Mouse (Mus musculus): ENCODE results near the gene Ifng.

The Ifng gene

GRCm38 (mm10) chr10:118494109-118494508 is 53.3 kb downstream of the Ifng start:
- 52% methylated on average over 1 of the region's 1 CpGs for WGBS

DNA sequence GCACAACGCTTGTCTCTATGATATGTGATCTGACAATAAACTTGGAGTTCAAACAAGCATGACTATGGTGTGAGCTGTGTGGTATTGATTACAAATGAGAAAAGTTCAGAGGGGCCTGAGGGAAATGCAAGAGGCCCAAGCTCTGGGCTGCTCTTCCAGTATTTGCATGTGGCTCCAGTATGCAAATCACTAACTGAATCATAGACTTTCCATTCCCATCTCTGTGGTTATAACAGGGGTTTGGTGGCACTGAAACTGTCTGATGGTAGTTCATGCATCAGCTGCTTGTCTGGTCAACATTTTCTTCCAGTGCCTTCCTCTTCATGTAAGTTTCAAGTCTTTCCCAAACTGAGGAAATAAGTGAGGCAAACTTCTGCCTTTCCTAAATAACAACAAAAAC is 54.5 kb downstream of the Ifng start:
- WGBS, result 89% methylated on average over 1 of the region's 1 CpGs

Measured in cerebral cortex, adult 2 months (tissue).